Mouse (Mus musculus) heart, embryonic 14.5 days (tissue): ENCODE data around the gene Ptbp1. TPM values are rescaled to one million over a fixed set of nuclear protein-coding genes. Genes with fewer than 3 reads are reported as not detected.

Experiments used
- ATAC-seq: fragments of 200-750 bp; cut with Nextera tagmentation; 2 replicates; pipeline ENCODE4 v1.8.0; 2017; ENCODE audit warnings: low read depth, moderate TSS enrichment; ENCODE audit not compliant: insufficient number of reproducible peaks, insufficient read depth, low FRiP score
- H3K27ac ChIP-seq, 2 experiments: fragments of 200-500 bp in 1 of 2; fragments of 300-500 bp in 1 of 2; sonication (generic) in 1 of 2; replicated peaks in 1 of 2; 2 replicates each; pipeline ENCODE4 v1.5.1; 2012 to 2014; ENCODE audit warnings: low read depth in 2 of 2, low read length in 2 of 2, control low read depth in 1 of 2, mild to moderate bottlenecking in 1 of 2, mixed read lengths in 1 of 2; ENCODE audit not compliant: control insufficient read depth in 1 of 2, insufficient read depth in 1 of 2
- H3K27me3 ChIP-seq: fragments of 300-500 bp; sonication (generic); 2 replicates; pipeline ENCODE4 v1.6.1; 2014; ENCODE audit warnings: mild to moderate bottlenecking, low read length, control low read depth; ENCODE audit not compliant: control insufficient read depth, insufficient read depth
- H3K36me3 ChIP-seq: fragments of 300-500 bp; sonication (generic); 2 replicates; pipeline ENCODE4 v1.6.1; 2014; ENCODE audit warnings: mild to moderate bottlenecking, control low read depth, low read length, mixed read lengths; ENCODE audit not compliant: control insufficient read depth, insufficient read depth
- H3K4me1 ChIP-seq, 2 experiments: fragments of 200-500 bp in 1 of 2; fragments of 300-500 bp in 1 of 2; sonication (generic) in 1 of 2; 2 replicates each; pipeline ENCODE4 v1.6.1; 2012 to 2014; ENCODE audit warnings: low read length in 2 of 2, control low read depth in 1 of 2, mixed read lengths in 1 of 2; ENCODE audit not compliant: control insufficient read depth in 2 of 2, insufficient read depth in 2 of 2
- H3K4me2 ChIP-seq: fragments of 300-500 bp; sonication (generic); 2 replicates; pipeline ENCODE4 v1.6.1; 2014; ENCODE audit warnings: mild to moderate bottlenecking, low read length
- H3K4me3 ChIP-seq, 2 experiments: fragments of 200-500 bp in 1 of 2; fragments of 300-500 bp in 1 of 2; sonication (generic) in 1 of 2; 2 replicates each; pipeline ENCODE4 v1.5.1; 2012 to 2014; ENCODE audit warnings: low read length in 2 of 2, mild to moderate bottlenecking in 2 of 2, control low read depth in 1 of 2, low read depth in 1 of 2, moderate library complexity in 1 of 2; ENCODE audit not compliant: control insufficient read depth in 1 of 2, insufficient read depth in 1 of 2
- H3K9ac ChIP-seq: fragments of 300-500 bp; sonication (generic); 2 replicates; pipeline ENCODE4 v1.6.1; 2014; ENCODE audit warnings: mild to moderate bottlenecking, low read length
- H3K9me3 ChIP-seq: fragments of 300-500 bp; sonication (generic); 2 replicates; pipeline ENCODE4 v1.6.1; 2016; ENCODE audit warnings: low read length, control low read depth; ENCODE audit not compliant: control insufficient read depth
- WGBS: fragments of 180-500 bp; shearing (Covaris S2); extraction: QIAGEN DNeasy Blood & Tissue Kit; methylation state at CpG from one replicate; pipeline ENCODE4 v1.1.7; 2014; 5-methylcytosine and 5-hydroxymethylcytosine counted together
- polyA plus RNA-seq: library from polyadenylated mRNA; unstranded; fragments of >200 nt; fragmentation: Nextera tagmentation; extraction: Ambion mirVana; gene quantifications from 2 replicates; pipeline ENCODE4 v1.2.1, GENCODE M21; 2014

Gene Ptbp1
- polyA plus RNA-seq, 1 experiment from 2014 or later: 78.9 TPM

GRCm38 (mm10) chr10:79814271-79814842 lies 39.9 kb upstream of the Ptbp1 start:
- Histone ChIP-seq H3K4me3 (no peak overlapping the region), H3K4me2 (no peak overlapping the region), H3K27me3 (no peaks in the 10 kb centered on the region), H3K36me3 (peaks cover 45% of the 10 kb centered on the region), H3K4me1 (no peaks in the 10 kb centered on the region), H3K9me3 (no peaks in the 10 kb centered on the region), H3K27ac (no peak overlapping the region), H3K9ac (no peak overlapping the region)
- no peak for ATAC-seq
- whole genome bisulfite sequencing: 77% methylated on average over 5 of the region's 5 CpGs

GRCm38 (mm10) chr10:79815671-79816494 lies 38.3 kb upstream of the Ptbp1 start:
- Histone ChIP-seq H3K9ac (no peak overlapping the region), H3K36me3 (peaks cover 48% of the 10 kb centered on the region), H3K9me3 (no peaks in the 10 kb centered on the region), H3K4me3 (no peak overlapping the region), H3K27me3 (no peaks in the 10 kb centered on the region), H3K4me2 (no peak overlapping the region), H3K4me1 (no peaks in the 10 kb centered on the region), H3K27ac (no peak overlapping the region)
- no peak for ATAC-seq
- WGBS: 82% methylated on average over 12 of the region's 12 CpGs

- Histone ChIP-seq H3K4me3 (no peak overlapping the region), H3K27ac (no peak overlapping the region), H3K4me1 (no peaks in the 10 kb centered on the region), H3K27me3 (no peaks in the 10 kb centered on the region), H3K9me3 (no peaks in the 10 kb centered on the region), H3K9ac (no peak overlapping the region), H3K4me2 (no peak overlapping the region), H3K36me3 (peaks cover 43% of the 10 kb centered on the region)
- ATAC-seq: no peak
- WGBS: 76% methylated on average over 2 of the region's 2 CpGs
Observed at GRCm38 (mm10) chr10:79817111-79817510, 37.1 kb upstream of the Ptbp1 start.

- ATAC-seq: no peak
- Histone ChIP-seq H3K4me1 (peaks cover 0 to 5% of the 10 kb centered on the region in 2 experiments; a peak in 1 of 4 replicates), H3K27me3 (no peaks in the 10 kb centered on the region), H3K27ac (no peak overlapping the region), H3K4me3 (no peak overlapping the region), H3K9ac (no peak overlapping the region), H3K36me3 (peaks cover 34% of the 10 kb centered on the region), H3K9me3 (no peaks in the 10 kb centered on the region), H3K4me2 (no peak overlapping the region)
- 66% methylated on average over 4 of the region's 4 CpGs for WGBS
Observed at GRCm38 (mm10) chr10:79818225-79818624, 36.0 kb upstream of the Ptbp1 start.

GRCm38 (mm10) chr10:79819606-79820005 lies 34.6 kb upstream of the Ptbp1 start:
- peaks cover 34% of the 10 kb centered on the region for H3K36me3 ChIP-seq
- no peak overlapping the region for H3K4me2 ChIP-seq
- no peaks in the 10 kb centered on the region for H3K27me3 ChIP-seq
- H3K9ac ChIP-seq: no peak overlapping the region
- H3K4me3 ChIP-seq: no peak overlapping the region
- 89% methylated on average over 17 of the region's 17 CpGs for WGBS
- no peak for ATAC-seq
- no peaks in the 10 kb centered on the region for H3K9me3 ChIP-seq
- H3K27ac ChIP-seq: no peak overlapping the region
- peaks cover 3 to 14% of the 10 kb centered on the region in 2 experiments; a peak in 3 of 4 replicates for H3K4me1 ChIP-seq

GRCm38 (mm10) chr10:79820277-79820676 lies 34.0 kb upstream of the Ptbp1 start:
- H3K36me3 ChIP-seq: peaks cover 31% of the 10 kb centered on the region
- H3K4me3 ChIP-seq: no peak overlapping the region
- H3K4me1 ChIP-seq: peaks cover 5 to 16% of the 10 kb centered on the region in 2 experiments; a peak in 3 of 4 replicates
- WGBS: 81% methylated on average over 8 of the region's 8 CpGs
- no peaks in the 10 kb centered on the region for H3K27me3 ChIP-seq
- no peak for ATAC-seq
- no peak overlapping the region for H3K9ac ChIP-seq
- H3K27ac ChIP-seq: no peak overlapping the region
- no peak overlapping the region for H3K4me2 ChIP-seq
- H3K9me3 ChIP-seq: no peaks in the 10 kb centered on the region

- ATAC-seq: no peak
- 66% methylated on average over 11 of the region's 11 CpGs for WGBS
Observed at GRCm38 (mm10) chr10:79820782-79821181, 33.4 kb upstream of the Ptbp1 start, which contains the start of gene Misp. TSS of gene Misp (plus strand) at chr10:79820989.

More at GRCm38 (mm10) chr10:79820782-79821181, 33.4 kb upstream of the Ptbp1 start, which contains the start of gene Misp:
- H3K4me3 ChIP-seq: no peak within 1 kb of the TSS
- H3K36me3 ChIP-seq: peaks cover 27% of the 10 kb centered on the region
- H3K9me3 ChIP-seq: no peaks in the 10 kb centered on the region
- H3K27ac ChIP-seq: no peak within 1 kb of the TSS
- H3K4me1 ChIP-seq: peaks cover 5 to 16% of the 10 kb centered on the region in 2 experiments; a peak in 3 of 4 replicates
- H3K4me2 ChIP-seq: no peak within 1 kb of the TSS
- no peak within 1 kb of the TSS for H3K9ac ChIP-seq
- H3K27me3 ChIP-seq: no peaks in the 10 kb centered on the region
